Mouse (Mus musculus): ENCODE measurements around the gene Drd4.

DNA sequence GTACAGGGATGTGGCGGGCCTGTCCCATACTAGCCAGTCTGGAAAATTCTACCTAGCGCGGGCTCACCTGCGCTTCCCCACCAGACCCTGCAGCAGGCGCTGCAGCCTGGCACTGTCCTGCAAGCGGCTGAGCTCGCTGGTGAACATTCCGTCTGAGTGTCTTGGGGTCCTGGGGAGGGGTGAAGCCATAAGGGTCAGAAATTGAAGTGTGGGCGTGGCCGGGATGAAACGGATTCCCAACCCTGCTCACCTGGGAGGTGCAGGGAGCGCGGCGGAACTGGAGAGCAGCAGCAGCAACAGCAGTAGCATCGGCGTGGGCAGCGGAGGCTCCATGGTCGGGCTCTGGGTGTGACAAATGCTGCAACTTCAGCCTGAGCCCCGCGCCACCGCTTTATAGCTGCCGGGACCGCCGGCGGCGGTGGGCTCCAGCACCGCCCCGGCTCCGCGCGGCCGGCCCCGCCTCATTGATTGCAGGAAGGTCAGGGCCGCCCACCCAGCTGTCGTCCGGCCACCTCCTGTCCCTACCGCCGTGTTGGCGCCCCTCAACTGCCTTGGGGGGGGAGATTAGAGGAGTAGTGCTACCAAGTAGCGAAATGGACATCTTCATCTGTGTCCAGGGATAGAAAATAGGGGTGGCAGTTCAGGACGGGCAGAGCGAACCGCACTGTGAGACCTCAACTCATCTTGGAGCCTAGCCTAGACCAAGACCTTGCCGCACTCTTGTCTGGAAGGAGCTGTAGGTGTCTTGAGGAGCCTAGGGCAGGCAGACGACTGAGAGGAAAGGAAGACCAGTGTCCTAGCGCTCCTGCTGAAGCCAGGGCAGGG lies 12.8 kb upstream of the Drd4 start, which contains the start of gene Sct:
- TF ChIP-seq CTCF (conservative IDR thresholded peaks at IDR 0.05; ENCODE audit: low read length) (peak; percentile 45), POU5F1 (IDR thresholded peaks at IDR 0.05; ENCODE audit: borderline replicate concordance, low read length) (no peak), NANOG (IDR thresholded peaks at IDR 0.05; ENCODE audit: borderline replicate concordance, low read length) (no peak)
